ENCODE assay signal across 8 mouse cellular contexts in genomic region chr10:21995661-21996308, GRCm38 (mm10).
DNase-seq lines count a peak whose midpoint lies in the region; ATAC-seq and TF ChIP-seq lines count a peak whose summit lies in the region.

No protein-coding gene starts in this region.

- peaks cover 60% of the 10 kb centered on the region for H3K4me1 ChIP-seq in E14TG2a.4 (replicated peaks; ENCODE audit: low read depth, low read length)
- H3K4me1 ChIP-seq in brown adipose tissue, adult 24 weeks (ENCODE audit: control insufficient read depth, insufficient read depth, insufficient read length, low read length), result no peaks in the 10 kb centered on the region
- H3K4me1 ChIP-seq in forebrain, embryonic 13.5 days, result peaks cover 11% of the 10 kb centered on the region
- peaks cover 10% of the 10 kb centered on the region for H3K4me1 ChIP-seq in lung, postnatal 0 days (ENCODE audit: insufficient read depth, low read depth, low read length)

- ATAC-seq in forebrain, embryonic 13.5 days, result no peak
- no peak for ATAC-seq in lung, postnatal 0 days

- intact Hi-C loops in heart, postnatal 36 days (cut with DNase I), result loop anchor here (1.0 to 2.0 kb wide), 3 partner anchors 327 to 530 kb away; no protein-coding TSS in a partner anchor

- peak; percentile 74 for TF ChIP-seq CTCF in E14TG2a.4 (conservative IDR thresholded peaks at IDR 0.05; ENCODE audit: low read length)
- peak; percentile 81 for TF ChIP-seq CTCF in lung, postnatal 0 days (IDR thresholded peaks at IDR 0.05)

- H3K4me2 ChIP-seq in forebrain, embryonic 13.5 days, result peak overlapping the region; percentile 28
- peak overlapping the region; percentile 92 for H3K4me2 ChIP-seq in lung, postnatal 0 days (replicated peaks; ENCODE audit: low read depth, low read length)

- H3K27ac ChIP-seq in brown adipose tissue, adult 24 weeks (replicated peaks; ENCODE audit: low read depth, low read length), result peak overlapping the region; percentile 74
- H3K27ac ChIP-seq in forebrain, embryonic 13.5 days, result no peak overlapping the region
- H3K27ac ChIP-seq in lung, postnatal 0 days (ENCODE audit: low read length), result peak overlapping the region; percentile 38

- H3K27me3 ChIP-seq in E14TG2a.4 (ENCODE audit: insufficient read depth, low read length), result no peaks in the 10 kb centered on the region
- H3K27me3 ChIP-seq in forebrain, embryonic 13.5 days, result peaks cover 19% of the 10 kb centered on the region
- H3K27me3 ChIP-seq in lung, postnatal 0 days (replicated peaks; ENCODE audit: insufficient read depth, low read length), result no peaks in the 10 kb centered on the region

- WGBS in forebrain, embryonic 13.5 days, result 62% methylated on average over 11 of the region's 11 CpGs
- WGBS in lung, postnatal 0 days, result 31% methylated on average over 11 of the region's 11 CpGs

- TF ChIP-seq EP300 in lung, postnatal 0 days (IDR thresholded peaks at IDR 0.05), result peak; percentile 49

- no peaks in the 10 kb centered on the region for H3K9me3 ChIP-seq in E14TG2a.4 (ENCODE audit: low read length)
- no peaks in the 10 kb centered on the region for H3K9me3 ChIP-seq in forebrain, embryonic 13.5 days (replicated peaks)
- H3K9me3 ChIP-seq in lung, postnatal 0 days (ENCODE audit: low read length), result no peaks in the 10 kb centered on the region

- H3K36me3 ChIP-seq in E14TG2a.4 (ENCODE audit: insufficient read depth, low read length), result peaks cover 52% of the 10 kb centered on the region
- H3K36me3 ChIP-seq in forebrain, embryonic 13.5 days (ENCODE audit: poor library complexity, severe bottlenecking), result peaks cover 16% of the 10 kb centered on the region; the same call in 1 of the 2 replicates
- peaks cover 27% of the 10 kb centered on the region for H3K36me3 ChIP-seq in lung, postnatal 0 days (ENCODE audit: insufficient read depth, low read length)

- peak overlapping the region; percentile 91 for H3K4me3 ChIP-seq in E14TG2a.4 (replicated peaks; ENCODE audit: low read length)
- H3K4me3 ChIP-seq in brown adipose tissue, adult 24 weeks (ENCODE audit: insufficient read depth, low read depth, low read length), result peak overlapping the region; percentile 58
- 0 out of 2 replicates have a peak overlapping the region, but pooled peaks have one; percentile 63 for H3K4me3 ChIP-seq in forebrain, embryonic 13.5 days
- peak overlapping the region; percentile 88 for H3K4me3 ChIP-seq in lung, postnatal 0 days (ENCODE audit: low read depth, low read length)

- peak; percentile 81 to 87 for DNase-seq in heart, postnatal 36 days
- peak; percentile 82 to 87 for DNase-seq in layer of hippocampus, postnatal 10 days (ENCODE audit: low spot score in 2 of 2)
- peak; percentile 86 for DNase-seq in lung, postnatal 0 days (ENCODE audit: low spot score)
- peak; percentile 70 for DNase-seq in retina, postnatal 1 day
- peak; percentile 45 for DNase-seq in urinary bladder, postnatal 10 days (ENCODE audit: low spot score)

- H3K9ac ChIP-seq in forebrain, embryonic 13.5 days, result no peak overlapping the region
- H3K9ac ChIP-seq in lung, postnatal 0 days (replicated peaks; ENCODE audit: low read depth), result peak overlapping the region; percentile 97
